Mouse (Mus musculus) frontal cortex, adult (tissue): ENCODE measurements around the gene Gm20388.
A peak's percentile ranks its signal among the peaks of the same experiment; 100 is the strongest.

ENCODE experiments used
- ATAC-seq: cut with Nextera tagmentation; 2 replicates; pipeline ENCODE4 v1.9.2; 2017; ENCODE audit warnings: mild to moderate bottlenecking, moderate library complexity, mixed read lengths; ENCODE audit not compliant: low TSS enrichment

Gm20388 gene

DNA sequence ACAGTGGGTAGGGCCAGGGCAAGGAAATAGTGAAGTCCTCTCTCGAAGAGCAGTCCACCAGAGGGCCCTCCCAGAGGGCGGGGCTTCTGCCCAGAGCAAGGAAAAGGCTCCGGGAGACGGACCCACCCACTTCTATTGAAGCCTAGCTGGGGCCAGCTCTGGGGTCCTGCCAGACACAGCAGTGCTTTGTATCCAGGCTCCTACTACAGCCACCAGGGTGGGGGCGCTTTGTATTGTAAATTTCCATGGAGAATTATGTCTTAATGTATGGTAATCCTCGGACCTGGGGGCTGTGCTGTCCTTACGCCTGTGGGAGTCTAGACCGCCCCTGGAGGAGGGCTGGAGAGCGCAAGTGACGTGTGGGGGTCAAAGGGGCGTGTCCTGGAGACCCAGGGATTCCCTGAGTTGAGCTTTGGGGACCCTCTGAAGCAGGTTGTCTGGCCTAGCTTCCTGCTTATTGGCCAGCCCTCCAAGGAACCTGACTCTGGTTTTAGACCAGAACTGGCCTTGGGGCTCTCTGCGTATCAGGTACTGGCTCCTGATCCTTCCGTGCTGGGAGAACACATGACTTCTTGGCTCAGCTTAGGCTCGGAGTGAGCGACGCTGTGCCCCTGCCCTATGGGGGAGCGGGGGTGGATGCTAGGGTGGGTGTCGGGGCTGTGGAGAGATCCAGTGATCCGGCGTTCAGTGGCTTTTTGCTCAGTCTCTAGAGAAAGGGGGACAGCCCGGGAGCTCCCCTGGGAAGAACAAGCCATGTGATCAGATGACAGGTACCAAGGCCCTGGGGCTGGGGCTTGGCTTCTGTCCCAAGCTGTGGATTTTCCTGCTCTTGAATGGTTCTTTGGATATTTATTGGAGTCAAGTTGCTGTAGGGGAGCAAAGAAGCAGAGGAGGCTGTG, 598.7 kb downstream of the Gm20388 start:
- no peak for ATAC-seq

- ATAC-seq: no peak
These were observed 599.4 kb downstream of the Gm20388 start for GRCm38 (mm10) chr8:120510035-120510416.

- no peak for ATAC-seq
These were observed 600.3 kb downstream of the Gm20388 start for GRCm38 (mm10) chr8:120510863-120511457.

DNA sequence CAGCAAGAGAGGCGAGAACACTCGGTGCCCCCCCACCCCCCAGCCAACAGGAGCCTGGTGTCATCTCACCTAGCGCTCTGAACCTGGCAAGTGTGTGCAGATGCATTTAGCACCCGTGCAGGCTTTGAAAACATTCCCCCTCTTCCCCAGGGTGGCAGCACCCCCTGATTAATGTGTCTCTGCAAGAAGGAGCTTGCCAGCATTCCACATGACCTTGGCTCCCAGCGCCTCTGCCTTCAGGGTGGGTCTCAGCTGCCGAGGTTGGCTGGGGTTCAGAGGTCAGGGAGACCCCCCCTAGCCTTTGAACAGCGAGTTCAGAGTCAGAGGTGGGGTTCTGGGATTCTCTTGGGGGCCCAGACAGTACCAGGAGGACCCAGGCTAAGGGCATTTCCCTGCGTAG, 601.1 kb downstream of the Gm20388 start:
- ATAC-seq: no peak

GRCm38 (mm10) chr8:120512326-120512725, 601.7 kb downstream of the Gm20388 start:
- ATAC-seq: no peak

DNA sequence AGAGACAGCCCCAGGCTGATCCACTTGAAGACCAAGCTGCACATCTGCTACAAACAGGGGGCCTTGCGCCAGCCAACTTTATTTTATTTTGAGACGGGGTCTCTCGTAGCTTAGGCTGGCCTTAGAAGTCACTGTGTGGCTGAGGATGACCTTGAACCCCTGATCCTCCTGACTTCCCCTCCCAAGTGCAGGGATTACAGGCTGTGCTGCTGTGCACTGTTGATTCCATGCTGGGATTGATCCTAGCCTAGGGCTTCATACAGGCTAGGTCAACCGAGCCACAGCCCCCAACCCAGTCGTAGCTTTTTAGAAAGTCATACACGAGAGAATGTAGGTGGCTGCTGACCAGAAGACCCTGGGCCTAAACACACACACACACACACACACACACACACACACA, 602.5 kb downstream of the Gm20388 start:
- ATAC-seq: no peak

DNA sequence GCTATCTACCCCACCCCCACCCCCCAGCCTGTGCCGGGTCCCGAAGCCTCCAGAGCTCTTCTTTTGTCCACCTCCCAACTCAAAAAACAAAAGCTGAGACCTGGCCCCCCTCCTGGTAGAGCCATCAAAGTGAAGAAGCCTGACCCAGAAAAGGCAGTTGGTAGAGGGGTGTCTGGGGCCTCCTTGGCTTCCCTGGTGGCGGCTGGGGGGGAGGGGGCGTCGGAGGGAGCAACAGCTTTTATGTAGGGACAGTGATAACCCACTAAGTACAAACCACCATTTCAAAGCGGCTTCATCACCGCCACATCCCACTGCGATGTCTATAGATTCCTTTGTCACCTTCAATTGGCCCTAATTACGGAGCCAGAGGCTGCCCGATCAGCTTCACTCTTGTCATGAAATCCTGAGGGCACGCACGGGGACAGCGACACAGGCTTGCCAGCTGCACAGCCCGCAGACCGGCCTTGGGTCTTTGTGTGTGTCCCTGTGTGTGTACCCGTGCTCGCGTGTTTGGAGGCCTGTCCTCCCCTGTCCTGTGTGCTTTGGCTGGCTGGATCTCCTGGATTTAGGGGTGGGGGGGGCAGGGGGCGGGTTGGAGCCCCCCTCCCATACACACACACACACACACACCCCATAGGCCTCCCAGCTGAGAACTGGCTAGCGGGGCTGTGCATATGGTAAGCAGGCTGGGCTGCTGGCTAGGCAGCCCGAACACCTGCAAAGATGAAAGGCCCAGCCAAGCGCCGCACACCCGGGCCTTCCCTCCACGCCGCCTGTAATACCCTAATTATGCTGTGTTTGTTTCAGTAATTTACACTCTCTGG, 603.2 kb downstream of the Gm20388 start:
- no peak for ATAC-seq

- ATAC-seq: no peak
These were observed 604.6 kb downstream of the Gm20388 start for GRCm38 (mm10) chr8:120515214-120515613.

DNA sequence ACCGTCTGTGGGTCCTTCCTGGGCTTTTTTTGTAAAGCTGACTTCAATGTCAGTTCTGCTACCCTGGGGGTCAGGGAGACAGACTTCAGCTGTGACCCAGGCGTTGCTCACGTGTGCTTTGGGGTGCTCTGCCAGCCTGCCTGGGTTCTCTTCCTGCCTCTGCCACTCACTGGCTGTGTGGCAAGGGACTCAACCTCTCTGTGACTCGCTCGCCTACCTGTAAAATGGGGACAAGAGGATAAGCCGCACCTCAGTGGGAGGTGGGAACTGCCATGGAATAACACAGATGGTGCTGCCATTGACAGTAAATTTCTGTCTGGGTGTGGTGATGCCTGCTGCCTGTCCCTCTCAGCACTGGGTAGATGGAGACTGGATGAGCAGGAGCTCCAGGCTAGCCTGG, 605.0 kb downstream of the Gm20388 start:
- no peak for ATAC-seq

- ATAC-seq: no peak
These were observed 605.6 kb downstream of the Gm20388 start for GRCm38 (mm10) chr8:120516182-120516755.

DNA sequence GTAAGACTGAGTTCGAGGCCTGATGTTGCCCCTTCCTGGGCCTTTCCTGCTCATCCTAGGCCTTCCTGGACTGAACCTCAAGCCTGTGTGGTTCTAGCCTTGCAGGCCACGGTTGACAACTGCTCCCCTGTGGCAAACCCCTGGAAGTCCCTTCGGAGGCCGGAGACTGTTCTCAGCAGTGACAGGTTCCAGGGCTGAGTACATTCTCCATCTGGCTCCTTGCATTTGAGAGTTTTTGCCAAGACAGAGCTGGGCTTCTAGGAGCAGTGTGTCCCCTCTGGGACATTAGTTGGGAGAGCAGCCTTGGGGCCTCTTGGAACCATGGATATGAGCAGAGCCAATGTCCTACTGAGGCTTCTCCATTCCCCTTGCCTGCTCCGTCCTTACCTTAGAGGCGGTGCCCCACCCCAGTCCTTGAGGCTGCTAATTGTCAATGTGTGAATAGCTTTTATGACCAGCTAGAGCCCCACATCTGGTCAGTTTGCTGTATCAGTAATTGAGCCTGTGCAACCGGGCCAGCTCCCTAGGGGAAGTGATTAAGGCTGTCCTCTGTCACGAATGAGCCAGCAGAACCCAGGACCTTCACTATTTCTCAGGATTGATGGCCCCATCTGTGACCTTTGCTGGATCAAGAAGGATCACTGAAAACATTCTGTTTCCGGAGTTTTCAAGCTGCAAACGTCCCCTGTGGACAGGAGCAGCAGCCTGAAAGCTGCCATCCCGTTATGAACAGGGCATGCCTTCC, 607.2 kb downstream of the Gm20388 start:
- 0 out of 2 replicates have a peak, but pooled peaks have one; percentile 5 for ATAC-seq

DNA sequence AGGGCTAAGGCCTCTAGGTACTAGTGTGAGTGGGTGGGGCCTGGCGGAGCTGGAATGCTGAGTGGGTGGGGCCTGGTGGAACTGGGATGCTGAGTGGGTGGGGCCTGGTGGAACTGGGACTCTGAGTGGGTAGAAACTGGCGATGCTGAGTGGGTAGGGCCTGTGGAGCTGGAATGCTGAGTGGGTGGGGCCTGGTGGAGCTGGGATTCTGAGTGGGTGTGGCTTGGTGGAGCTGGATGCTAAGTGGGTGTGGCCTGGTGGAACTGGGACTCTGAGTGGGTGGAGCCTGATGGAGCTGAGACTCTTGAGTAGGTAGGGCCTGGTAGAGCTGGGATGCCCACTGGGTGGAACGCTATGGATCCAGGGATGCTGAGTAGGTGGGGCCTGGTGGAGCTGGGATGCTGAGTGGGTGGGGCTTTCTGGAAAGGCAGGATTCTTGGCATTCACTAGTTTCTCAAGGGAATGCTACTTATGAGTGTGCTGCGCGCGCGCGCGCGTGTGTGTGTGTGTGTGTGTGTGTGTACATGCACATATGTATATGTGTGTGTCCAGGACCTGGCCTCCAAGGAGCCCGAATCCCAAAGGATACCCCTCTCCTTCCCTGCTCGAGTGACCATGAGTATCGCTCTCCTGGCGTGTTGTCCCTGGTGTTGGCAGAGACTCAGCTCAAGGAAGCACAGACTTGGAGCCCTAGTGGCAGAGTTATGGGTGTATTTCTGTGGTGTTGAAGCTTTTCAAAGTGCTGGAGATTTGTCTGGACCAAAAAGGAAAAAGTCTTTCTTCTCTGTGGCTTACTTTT, 608.3 kb downstream of the Gm20388 start:
- ATAC-seq: peak; percentile 62

- no peak for ATAC-seq
These were observed 609.6 kb downstream of the Gm20388 start for GRCm38 (mm10) chr8:120520287-120520686.

DNA sequence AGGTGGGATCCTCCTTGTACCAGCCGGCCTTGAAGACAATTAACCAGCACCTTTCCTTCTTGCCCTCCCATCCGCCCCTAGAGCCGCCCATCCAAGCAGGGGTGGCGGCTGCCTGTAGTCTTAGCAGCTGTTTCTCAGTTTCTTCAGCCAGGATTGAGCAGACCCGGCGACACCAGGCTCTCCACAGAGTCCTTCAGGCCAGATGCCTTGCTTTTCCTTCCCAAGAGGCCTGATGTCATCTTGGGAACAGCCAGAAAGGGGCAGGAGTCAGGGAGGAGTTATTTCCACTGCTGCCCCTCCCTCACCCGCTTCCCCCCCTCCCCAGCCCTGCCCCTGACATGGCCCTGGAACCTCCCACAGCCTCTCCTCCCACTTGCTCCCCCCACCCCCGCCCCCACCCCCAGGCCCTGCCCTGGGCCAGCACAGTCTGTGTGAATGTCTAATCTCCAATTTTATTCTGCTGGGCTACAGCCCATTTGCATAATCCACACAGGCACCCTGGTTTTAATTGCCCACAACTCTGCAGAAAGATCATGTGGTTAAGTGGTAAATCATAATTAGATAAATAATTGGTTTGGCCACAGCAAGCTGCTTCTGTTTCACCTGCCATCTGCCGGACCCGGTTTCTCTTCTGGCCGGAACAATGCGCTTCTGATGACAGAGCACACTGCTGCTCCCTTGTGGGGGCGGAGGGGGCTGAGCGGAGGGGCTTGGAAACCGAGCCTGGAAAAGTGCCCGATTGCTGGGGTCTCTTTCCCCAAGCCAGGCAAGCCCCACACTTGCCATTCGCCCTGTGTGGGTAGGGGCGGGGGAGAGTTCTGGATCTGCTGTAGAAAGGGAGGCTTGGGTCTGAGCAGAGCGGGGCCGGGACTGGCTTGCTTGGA, 610.3 kb downstream of the Gm20388 start:
- ATAC-seq: no peak

DNA sequence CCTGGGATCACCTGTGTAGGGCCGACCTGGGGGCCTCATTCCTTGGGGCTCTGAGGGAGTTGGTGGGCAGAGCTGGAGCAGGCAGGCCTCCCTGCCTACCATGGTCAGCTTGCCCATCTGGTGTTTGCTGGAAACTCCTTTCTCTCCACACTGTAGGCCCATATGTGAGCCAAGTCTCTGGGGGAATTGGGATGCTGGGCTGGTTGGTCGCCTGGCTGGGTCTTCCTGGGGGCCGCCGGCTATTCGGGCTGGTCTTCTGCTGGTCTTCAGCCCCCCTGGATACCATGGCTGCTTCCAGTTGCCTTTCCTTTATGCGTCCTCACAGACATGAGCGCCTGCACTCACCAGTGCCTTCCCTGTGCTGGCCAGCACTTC, 610.9 kb downstream of the Gm20388 start:
- no peak for ATAC-seq

DNA sequence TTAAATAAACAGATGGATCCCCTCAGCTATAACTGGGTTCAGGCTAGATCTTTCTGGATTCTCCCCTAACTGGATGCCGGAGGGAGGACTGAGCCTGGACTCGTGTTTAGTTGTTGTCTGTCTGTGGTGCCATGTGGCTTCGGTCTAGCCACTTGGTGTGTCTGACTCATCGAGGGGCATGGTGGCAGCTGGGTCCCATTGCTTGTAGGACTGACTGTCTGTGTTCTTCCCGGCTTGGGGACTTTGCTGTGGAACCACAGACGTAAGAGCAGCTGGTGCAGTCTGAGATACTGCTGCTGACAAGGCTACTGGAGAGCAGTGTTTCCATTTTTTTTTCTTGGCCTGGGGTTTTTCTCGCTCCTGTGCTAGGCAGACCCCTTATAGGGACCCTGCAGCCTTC, 613.0 kb downstream of the Gm20388 start:
- ATAC-seq: no peak

GRCm38 (mm10) chr8:120525135-120525534, 614.5 kb downstream of the Gm20388 start:
- ATAC-seq: no peak

- ATAC-seq: peak; percentile 74
These were observed 615.2 kb downstream of the Gm20388 start for GRCm38 (mm10) chr8:120525832-120526231.

DNA sequence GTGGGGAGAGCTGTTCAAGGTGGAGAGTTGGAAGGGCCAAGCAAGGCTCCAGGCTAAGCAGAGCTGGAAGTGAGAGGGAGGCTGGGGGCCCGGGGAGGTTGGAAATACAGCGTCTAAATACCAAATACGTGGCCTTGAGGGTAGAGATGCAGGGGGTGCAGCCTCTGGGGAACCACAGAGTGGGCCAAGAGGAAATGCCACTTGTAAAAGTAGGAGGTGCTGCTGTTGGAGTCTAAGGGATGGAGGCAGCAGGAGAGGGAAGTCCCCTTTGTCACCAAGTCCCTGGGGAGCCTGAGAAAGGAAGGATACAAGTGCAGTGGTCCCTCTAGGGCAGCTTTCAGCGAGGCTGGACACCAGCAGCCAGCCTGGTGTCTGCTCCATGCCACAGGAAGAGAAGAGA, 615.9 kb downstream of the Gm20388 start:
- ATAC-seq: no peak

- no peak for ATAC-seq
These were observed 617.7 kb downstream of the Gm20388 start for GRCm38 (mm10) chr8:120528332-120528731.
